Mouse (Mus musculus) neural tube, embryonic 12.5 days (tissue): ENCODE measurements around the gene Mitd1. TPM values are rescaled to one million over a fixed set of nuclear protein-coding genes. Genes with fewer than 3 reads are reported as not detected.

ENCODE experiments used
- ATAC-seq: fragments of 200-750 bp; cut with Nextera tagmentation; 2 replicates; pipeline ENCODE4 v1.8.0; 2017; ENCODE audit warnings: low read depth, mild to moderate bottlenecking, moderate TSS enrichment, moderate library complexity; ENCODE audit not compliant: low FRiP score
- H3K27ac ChIP-seq: fragments of 300-500 bp; sonication (generic); 2 replicates; pipeline ENCODE4 v1.5.1; 2016
- H3K27me3 ChIP-seq: fragments of 300-500 bp; sonication (generic); replicated peaks from 2 replicates; pipeline ENCODE4 v1.6.1; 2016; ENCODE audit warnings: mild to moderate bottlenecking
- H3K36me3 ChIP-seq: fragments of 300-500 bp; sonication (generic); 2 replicates; pipeline ENCODE4 v1.6.1; 2016; ENCODE audit warnings: mild to moderate bottlenecking
- H3K4me1 ChIP-seq: fragments of 300-500 bp; sonication (generic); 2 replicates; pipeline ENCODE4 v1.6.1; 2016
- H3K4me2 ChIP-seq: fragments of 300-500 bp; sonication (generic); replicated peaks from 2 replicates; pipeline ENCODE4 v1.6.1; 2016; ENCODE audit warnings: mild to moderate bottlenecking
- H3K4me3 ChIP-seq: fragments of 300-500 bp; sonication (generic); 2 replicates; pipeline ENCODE4 v1.5.1; 2016
- H3K9ac ChIP-seq: fragments of 300-500 bp; sonication (generic); 2 replicates; pipeline ENCODE4 v1.6.1; 2016; ENCODE audit warnings: mild to moderate bottlenecking
- H3K9me3 ChIP-seq: fragments of 300-500 bp; sonication (generic); 2 replicates; pipeline ENCODE4 v1.6.1; 2016; ENCODE audit warnings: mild to moderate bottlenecking
- WGBS: fragments of 180-500 bp; shearing (Covaris S2); methylation state at CpG from one replicate; pipeline ENCODE4 v1.1.7; 2016; 5-methylcytosine and 5-hydroxymethylcytosine counted together
- polyA plus RNA-seq: library from polyadenylated mRNA; unstranded; fragments of >200 nt; fragmentation: Nextera tagmentation; extraction: Ambion mirVana; gene quantifications from 2 replicates; pipeline ENCODE4 v1.2.1, GENCODE M21; 2016

The Mitd1 gene
- polyA plus RNA-seq, 1 experiment from 2014 or later, result 20.3 TPM

GRCm38 (mm10) chr1:37866286-37866685 is 23.9 kb downstream of the Mitd1 start, which contains the start of gene Tsga10:
Gene Tsga10 (minus strand): TSS chr1:37866429.
- H3K4me1 ChIP-seq, result no peaks in the 10 kb centered on the region
- peak within 1 kb of the TSS; percentile 57; the same call in 1 of the 2 replicates for H3K27ac ChIP-seq
- peak within 1 kb of the TSS; percentile 64 for H3K4me3 ChIP-seq
- ATAC-seq, result no peak
- peak within 1 kb of the TSS; percentile 70 for H3K4me2 ChIP-seq
- H3K36me3 ChIP-seq, result no peaks in the 10 kb centered on the region
- peaks cover 3% of the 10 kb centered on the region; the same call in 1 of the 2 replicates for H3K27me3 ChIP-seq
- H3K9me3 ChIP-seq, result no peaks in the 10 kb centered on the region
- H3K9ac ChIP-seq, result peak within 1 kb of the TSS; percentile 66
- WGBS, result 88% methylated on average over 6 of the region's 6 CpGs

GRCm38 (mm10) chr1:37865401-37866215 is 24.6 kb downstream of the Mitd1 start:
- 12% methylated on average over 23 of the region's 23 CpGs for WGBS
- peak overlapping the region; percentile 66 for H3K9ac ChIP-seq
- peak overlapping the region; percentile 70 for H3K4me2 ChIP-seq
- no peaks in the 10 kb centered on the region for H3K36me3 ChIP-seq
- H3K9me3 ChIP-seq, result no peaks in the 10 kb centered on the region
- H3K27ac ChIP-seq, result peak overlapping the region; percentile 57; the same call in 1 of the 2 replicates
- H3K4me3 ChIP-seq, result peak overlapping the region; percentile 64
- no peak for ATAC-seq
- no peaks in the 10 kb centered on the region; the same call in 1 of the 2 replicates for H3K27me3 ChIP-seq
- no peaks in the 10 kb centered on the region for H3K4me1 ChIP-seq

- Histone ChIP-seq H3K27ac (peak overlapping the region; percentile 86), H3K36me3 (no peaks in the 10 kb centered on the region), H3K4me1 (no peaks in the 10 kb centered on the region), H3K9ac (peak overlapping the region; percentile 67), H3K4me2 (peak overlapping the region; percentile 70), H3K9me3 (no peaks in the 10 kb centered on the region), H3K4me3 (peak overlapping the region; percentile 64), H3K27me3 (no peaks in the 10 kb centered on the region; the same call in 1 of the 2 replicates)
- WGBS, result under 1% methylated on average over 90 of the region's 90 CpGs
- peak; percentile 98 for ATAC-seq
These were observed 25.5 kb downstream of the Mitd1 start for GRCm38 (mm10) chr1:37864511-37865400.

GRCm38 (mm10) chr1:37850696-37851095 is 39.5 kb downstream of the Mitd1 start:
- peaks cover 11% of the 10 kb centered on the region; the same call in 1 of the 2 replicates for H3K36me3 ChIP-seq
- 51% methylated on average over 2 of the region's 2 CpGs for WGBS
- ATAC-seq, result no peak
- H3K9ac ChIP-seq, result no peak overlapping the region
- no peaks in the 10 kb centered on the region for H3K4me1 ChIP-seq
- no peak overlapping the region for H3K27ac ChIP-seq
- no peak overlapping the region for H3K4me2 ChIP-seq
- H3K27me3 ChIP-seq, result no peaks in the 10 kb centered on the region
- H3K4me3 ChIP-seq, result no peak overlapping the region
- H3K9me3 ChIP-seq, result no peaks in the 10 kb centered on the region

GRCm38 (mm10) chr1:37846878-37847277 is 43.3 kb downstream of the Mitd1 start:
- Histone ChIP-seq H3K4me2 (no peak overlapping the region), H3K4me3 (no peak overlapping the region), H3K9me3 (no peaks in the 10 kb centered on the region), H3K9ac (no peak overlapping the region), H3K27ac (no peak overlapping the region), H3K36me3 (no peaks in the 10 kb centered on the region), H3K4me1 (no peaks in the 10 kb centered on the region), H3K27me3 (no peaks in the 10 kb centered on the region)
- no peak for ATAC-seq
- WGBS, result 83% methylated on average over 8 of the region's 8 CpGs

GRCm38 (mm10) chr1:37831681-37832080 is 58.5 kb downstream of the Mitd1 start:
- Histone ChIP-seq H3K9me3 (no peaks in the 10 kb centered on the region), H3K4me1 (no peaks in the 10 kb centered on the region), H3K27me3 (no peaks in the 10 kb centered on the region), H3K27ac (no peak overlapping the region), H3K4me2 (no peak overlapping the region), H3K9ac (no peak overlapping the region), H3K36me3 (peaks cover 14% of the 10 kb centered on the region), H3K4me3 (no peak overlapping the region)
- WGBS, result 49% methylated on average over 2 of the region's 2 CpGs
- ATAC-seq, result no peak

Other genes with a start within 250 kb of the Mitd1 start
- 0.75 and 1.3 TPM in 2 replicates for gene 2010300C02Rik, start 170.3 kb downstream of the Mitd1 start, polyA plus RNA-seq
- gene Tsga10, start 24.0 kb downstream of the Mitd1 start, polyA plus RNA-seq, result 18.1 and 19.3 TPM in 2 replicates
- gene Lipt1, start 18.7 kb downstream of the Mitd1 start, polyA plus RNA-seq, result 7.1 and 7.9 TPM in 2 replicates
- 217 and 221 TPM in 2 replicates for gene Mrpl30, start 66 bp upstream of the Mitd1 start, polyA plus RNA-seq
- gene Lyg2, start 26.1 kb upstream of the Mitd1 start, polyA plus RNA-seq, result not detected in 2 replicates
- gene Lyg1, start 67.3 kb upstream of the Mitd1 start, polyA plus RNA-seq, result not detected in 2 replicates
- gene Txndc9, start 107.5 kb upstream of the Mitd1 start, polyA plus RNA-seq, result 158 and 169 TPM in 2 replicates
- 26.6 and 27.5 TPM in 2 replicates for gene Eif5b, start 107.6 kb upstream of the Mitd1 start, polyA plus RNA-seq
- gene Rev1, start 239.4 kb upstream of the Mitd1 start, polyA plus RNA-seq, result 38.6 and 43.5 TPM in 2 replicates